Mouse (Mus musculus): ENCODE results near the gene Senp2. TPM values are rescaled to one million over a fixed set of nuclear protein-coding genes. Genes with fewer than 3 reads are reported as not detected.

Senp2 gene
- total and polyA plus RNA-seq, 3 experiments: 15.6 to 111 (median 45.1) TPM

- H3K4me1 ChIP-seq (ENCODE audit: insufficient read depth, low read depth, low read length): peaks cover 14% of the 10 kb centered on the region
- no peak overlapping the region for H3K4me3 ChIP-seq (ENCODE audit: low read depth, low read length)
- H3K27me3 ChIP-seq (ENCODE audit: insufficient read depth, low read length): peaks cover 24% of the 10 kb centered on the region
- H3K36me3 ChIP-seq (replicated peaks): no peaks in the 10 kb centered on the region
- TF ChIP-seq GATA1 (IDR thresholded peaks at IDR 0.05; ENCODE audit: borderline replicate concordance, low read length): no peak
- no peak for TF ChIP-seq CTCF (IDR thresholded peaks at IDR 0.05; ENCODE audit: low read depth, low read length)
- no peak for TF ChIP-seq POLR2AphosphoS5 (IDR thresholded peaks at IDR 0.05; ENCODE audit: insufficient replicate concordance, low read depth, low read length)
- TF ChIP-seq TAL1 (conservative IDR thresholded peaks at IDR 0.05; ENCODE audit: low read depth, low read length): no peak
- no peak for TF ChIP-seq GATA2 (IDR thresholded peaks at IDR 0.05; ENCODE audit: borderline replicate concordance, low read depth, low read length)
- DNase-seq (ENCODE audit: low spot score) (no peak), ATAC-seq (ENCODE audit: extremely low read depth, insufficient number of reproducible peaks, low FRiP score, poor library complexity, severe bottlenecking) (no peak)
- H3K9me3 ChIP-seq (replicated peaks): no peaks in the 10 kb centered on the region
Measured at GRCm38 (mm10) chr16:22058871-22059270, 49.6 kb downstream of the Senp2 start.

- Histone ChIP-seq H3K9me3 (replicated peaks) (no peaks in the 10 kb centered on the region), H3K36me3 (replicated peaks) (no peaks in the 10 kb centered on the region), H3K4me1 (ENCODE audit: insufficient read depth, low read depth, low read length) (peaks cover 14% of the 10 kb centered on the region), H3K27me3 (ENCODE audit: insufficient read depth, low read length) (peaks cover 30% of the 10 kb centered on the region), H3K4me3 (ENCODE audit: low read depth, low read length) (no peak overlapping the region)
- TF ChIP-seq POLR2AphosphoS5 (IDR thresholded peaks at IDR 0.05; ENCODE audit: insufficient replicate concordance, low read depth, low read length) (no peak), TAL1 (conservative IDR thresholded peaks at IDR 0.05; ENCODE audit: low read depth, low read length) (no peak), GATA1 (IDR thresholded peaks at IDR 0.05; ENCODE audit: borderline replicate concordance, low read length) (no peak), CTCF (IDR thresholded peaks at IDR 0.05; ENCODE audit: low read depth, low read length) (no peak), GATA2 (IDR thresholded peaks at IDR 0.05; ENCODE audit: borderline replicate concordance, low read depth, low read length) (no peak)
- ATAC-seq (ENCODE audit: extremely low read depth, insufficient number of reproducible peaks, low FRiP score, poor library complexity, severe bottlenecking) (no peak), DNase-seq (ENCODE audit: low spot score) (no peak)
Measured at GRCm38 (mm10) chr16:22060416-22060815, 51.1 kb downstream of the Senp2 start.

- H3K4me3 ChIP-seq (ENCODE audit: low read depth, low read length): no peak overlapping the region; the same call in 1 of the 2 replicates
Measured at GRCm38 (mm10) chr16:22061555-22062160, 52.4 kb downstream of the Senp2 start.

GRCm38 (mm10) chr16:22062284-22062683 is 53.0 kb downstream of the Senp2 start:
- TF ChIP-seq POLR2AphosphoS5 (IDR thresholded peaks at IDR 0.05; ENCODE audit: insufficient replicate concordance, low read depth, low read length) (no peak), GATA2 (IDR thresholded peaks at IDR 0.05; ENCODE audit: borderline replicate concordance, low read depth, low read length) (no peak), TAL1 (conservative IDR thresholded peaks at IDR 0.05; ENCODE audit: low read depth, low read length) (no peak), GATA1 (IDR thresholded peaks at IDR 0.05; ENCODE audit: borderline replicate concordance, low read length) (no peak), CTCF (IDR thresholded peaks at IDR 0.05; ENCODE audit: low read depth, low read length) (no peak)
- no peaks in the 10 kb centered on the region for H3K9me3 ChIP-seq (replicated peaks)
- H3K4me3 ChIP-seq (ENCODE audit: low read depth, low read length): no peak overlapping the region
- peaks cover 14% of the 10 kb centered on the region for H3K4me1 ChIP-seq (ENCODE audit: insufficient read depth, low read depth, low read length)
- H3K36me3 ChIP-seq (replicated peaks): no peaks in the 10 kb centered on the region
- DNase-seq (ENCODE audit: low spot score) (no peak), ATAC-seq (ENCODE audit: extremely low read depth, insufficient number of reproducible peaks, low FRiP score, poor library complexity, severe bottlenecking) (no peak)
- peaks cover 30% of the 10 kb centered on the region for H3K27me3 ChIP-seq (ENCODE audit: insufficient read depth, low read length)

More at GRCm38 (mm10) chr16:22061555-22062160, 52.4 kb downstream of the Senp2 start:
- Histone ChIP-seq H3K27me3 (ENCODE audit: insufficient read depth, low read length) (peaks cover 30% of the 10 kb centered on the region), H3K9me3 (replicated peaks) (no peaks in the 10 kb centered on the region), H3K36me3 (replicated peaks) (no peaks in the 10 kb centered on the region), H3K4me1 (ENCODE audit: insufficient read depth, low read depth, low read length) (peaks cover 14% of the 10 kb centered on the region)
- no peak for TF ChIP-seq GATA2 (IDR thresholded peaks at IDR 0.05; ENCODE audit: borderline replicate concordance, low read depth, low read length)
- TF ChIP-seq POLR2AphosphoS5 (IDR thresholded peaks at IDR 0.05; ENCODE audit: insufficient replicate concordance, low read depth, low read length): no peak
- TF ChIP-seq GATA1 (IDR thresholded peaks at IDR 0.05; ENCODE audit: borderline replicate concordance, low read length): no peak
- no peak for TF ChIP-seq CTCF (IDR thresholded peaks at IDR 0.05; ENCODE audit: low read depth, low read length)
- TF ChIP-seq TAL1 (conservative IDR thresholded peaks at IDR 0.05; ENCODE audit: low read depth, low read length): no peak
- ATAC-seq (ENCODE audit: extremely low read depth, insufficient number of reproducible peaks, low FRiP score, poor library complexity, severe bottlenecking) (no peak), DNase-seq (ENCODE audit: low spot score) (peak; percentile 6)

- Histone ChIP-seq H3K4me1 (ENCODE audit: insufficient read depth, low read depth, low read length) (peaks cover 14% of the 10 kb centered on the region), H3K27me3 (ENCODE audit: insufficient read depth, low read length) (peaks cover 24% of the 10 kb centered on the region), H3K36me3 (replicated peaks) (no peaks in the 10 kb centered on the region), H3K4me3 (ENCODE audit: low read depth, low read length) (no peak overlapping the region), H3K9me3 (replicated peaks) (no peaks in the 10 kb centered on the region)
- DNase-seq (ENCODE audit: low spot score) (no peak), ATAC-seq (ENCODE audit: extremely low read depth, insufficient number of reproducible peaks, low FRiP score, poor library complexity, severe bottlenecking) (no peak)
- TF ChIP-seq TAL1 (conservative IDR thresholded peaks at IDR 0.05; ENCODE audit: low read depth, low read length) (no peak), CTCF (IDR thresholded peaks at IDR 0.05; ENCODE audit: low read depth, low read length) (no peak), GATA1 (IDR thresholded peaks at IDR 0.05; ENCODE audit: borderline replicate concordance, low read length) (no peak), GATA2 (IDR thresholded peaks at IDR 0.05; ENCODE audit: borderline replicate concordance, low read depth, low read length) (no peak), POLR2AphosphoS5 (IDR thresholded peaks at IDR 0.05; ENCODE audit: insufficient replicate concordance, low read depth, low read length) (no peak)
Measured at GRCm38 (mm10) chr16:22065536-22065935, 56.3 kb downstream of the Senp2 start.

GRCm38 (mm10) chr16:22067406-22067805 is 58.1 kb downstream of the Senp2 start:
- no peaks in the 10 kb centered on the region for H3K9me3 ChIP-seq (replicated peaks)
- no peaks in the 10 kb centered on the region for H3K4me1 ChIP-seq (ENCODE audit: insufficient read depth, low read depth, low read length)
- H3K36me3 ChIP-seq (replicated peaks): no peaks in the 10 kb centered on the region
- DNase-seq (ENCODE audit: low spot score) (no peak), ATAC-seq (ENCODE audit: extremely low read depth, insufficient number of reproducible peaks, low FRiP score, poor library complexity, severe bottlenecking) (no peak)
- TF ChIP-seq CTCF (IDR thresholded peaks at IDR 0.05; ENCODE audit: low read depth, low read length): no peak
- TF ChIP-seq POLR2AphosphoS5 (IDR thresholded peaks at IDR 0.05; ENCODE audit: insufficient replicate concordance, low read depth, low read length): no peak
- TF ChIP-seq TAL1 (conservative IDR thresholded peaks at IDR 0.05; ENCODE audit: low read depth, low read length): no peak
- TF ChIP-seq GATA1 (IDR thresholded peaks at IDR 0.05; ENCODE audit: borderline replicate concordance, low read length): no peak
- TF ChIP-seq GATA2 (IDR thresholded peaks at IDR 0.05; ENCODE audit: borderline replicate concordance, low read depth, low read length): no peak
- H3K4me3 ChIP-seq (ENCODE audit: low read depth, low read length): no peak overlapping the region
- H3K27me3 ChIP-seq (ENCODE audit: insufficient read depth, low read length): peaks cover 17% of the 10 kb centered on the region; the same call in 1 of the 2 replicates

Measured in G1E (cell line).